Mouse (Mus musculus) kidney, adult 2 months (tissue): ENCODE measurements around the gene Gpd2.

Experiments
- CTCF ChIP-seq: fragments of 200-500 bp; conservative IDR thresholded peaks from 2 replicates; pipeline ENCODE4 v1.5.1; 2011; ENCODE audit warnings: low read depth, mild to moderate bottlenecking, control low read depth, low read length, moderate library complexity, mixed read lengths; ENCODE audit not compliant: insufficient read depth, insufficient read length
- POLR2A ChIP-seq: fragments of 200-500 bp; IDR thresholded peaks from one replicate; pipeline ENCODE4 v1.6.1; 2011; ENCODE audit warnings: low read depth, low read length, control low read depth

DNA sequence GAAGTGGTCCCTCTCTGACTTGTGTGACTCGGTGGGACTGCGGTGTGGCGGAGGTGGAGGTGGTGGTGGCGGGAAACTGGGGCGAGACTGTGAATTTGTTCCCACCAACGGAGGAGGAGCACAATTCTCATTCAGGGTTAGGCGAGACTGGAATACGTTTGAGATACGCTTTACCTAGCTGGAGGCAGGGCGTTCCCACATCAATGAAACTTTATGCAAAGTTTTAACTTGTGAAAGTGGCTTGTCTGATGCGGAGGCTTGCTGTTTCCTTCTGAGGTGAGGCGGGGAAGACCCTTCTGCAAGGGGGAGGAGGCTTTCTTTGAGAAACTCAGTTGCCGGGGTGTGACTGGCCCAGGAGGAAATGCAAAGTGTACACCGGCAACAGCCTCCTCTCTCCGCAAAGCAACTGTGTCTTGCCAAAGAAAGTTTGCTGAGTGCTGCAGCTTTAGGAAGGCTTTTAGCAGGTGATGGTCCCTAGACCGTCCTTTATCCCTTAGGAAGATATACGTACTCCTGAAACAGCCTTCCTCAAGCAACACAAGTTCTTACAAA is 1.3 kb downstream of the Gpd2 start:
- TF ChIP-seq CTCF (no peak), POLR2A (peak; percentile 2)
